Mouse (Mus musculus) embryonic stem cell, embryonic (primary cell): Measurements from ENCODE around the gene D630003M21Rik.

Experiments
- CTCF ChIA-PET, 4 experiments: fragments of 300-600 bp in 2 of 4; fragments of 350-600 bp in 2 of 4; sonication (Branson Sonifier 250); formaldehyde crosslinking; loops; one replicate each; lab custom pipeline; 2022; ENCODE audit warnings: inconsistent platforms in 2 of 4; lab: Charles Lee
- POLR2A ChIA-PET, 4 experiments: fragments of 300-600 bp in 2 of 4; fragments of 350-600 bp in 2 of 4; sonication (Branson Sonifier 250); formaldehyde crosslinking; loops; one replicate each; lab custom pipeline; 2022; ENCODE audit warnings: antibody characterized with exemption in 4 of 4, inconsistent platforms in 1 of 4; lab: Charles Lee

Gene D630003M21Rik

GRCm38 (mm10) chr2:158186206-158186871, 42.7 kb downstream of the D630003M21Rik start:
- CTCF ChIA-PET: interaction anchor here (0.7 to 2.7 kb wide), 4 partner anchors 8 to 124 kb away, joined by 3 to 28 read pairs (median 4); no protein-coding TSS in a partner anchor
- POLR2A ChIA-PET: interaction anchor here in 2 of 4 experiments (1.3 to 1.9 kb wide), 3 partner anchors 9 to 19 kb away, joined by 4 to 8 read pairs (median 4); no protein-coding TSS in a partner anchor

DNA sequence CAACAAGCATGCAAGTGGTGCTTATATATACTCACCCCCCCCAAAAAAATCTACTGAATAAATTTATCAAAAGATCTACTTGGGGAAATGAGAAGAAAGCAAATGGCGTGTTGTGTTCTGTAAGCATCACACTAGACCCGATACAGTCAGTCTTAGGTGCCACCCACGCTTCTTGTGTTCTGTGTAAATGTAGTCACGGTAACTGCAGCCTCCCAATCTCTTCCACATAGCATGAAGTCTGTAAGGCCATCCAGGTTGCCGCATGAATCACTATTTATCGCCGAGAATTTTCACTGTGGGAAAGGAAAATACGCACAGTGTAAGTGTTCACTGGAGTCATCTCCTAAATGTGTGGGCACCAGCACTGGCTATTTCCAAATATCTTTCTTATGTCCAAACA, 45.8 kb downstream of the D630003M21Rik start:
- CTCF ChIA-PET: interaction anchor here in 2 of 4 experiments (0.6 to 1.0 kb wide), 2 partner anchors 10 to 17 kb away, joined by 3 to 7 read pairs; no protein-coding TSS in a partner anchor
- POLR2A ChIA-PET: interaction anchor here in 2 of 4 experiments (0.7 to 7.4 kb wide), 4 partner anchors 29 to 449 kb away, joined by 3 to 100 read pairs (median 4); no protein-coding TSS in a partner anchor

GRCm38 (mm10) chr2:158181932-158182331, 47.1 kb downstream of the D630003M21Rik start:
- CTCF ChIA-PET: interaction anchor here (0.6 to 6.8 kb wide), 14 partner anchors 12 to 129 kb away, joined by 3 to 78 read pairs (median 8); no protein-coding TSS in a partner anchor
- POLR2A ChIA-PET: interaction anchor here in 3 of 4 experiments (0.6 to 7.4 kb wide), 14 partner anchors 8 to 545 kb away, joined by 3 to 204 read pairs (median 5); no protein-coding TSS in a partner anchor

GRCm38 (mm10) chr2:158180797-158181196, 48.2 kb downstream of the D630003M21Rik start:
- CTCF ChIA-PET: interaction anchor here (0.6 to 6.8 kb wide), 31 partner anchors 9 to 488 kb away, joined by 3 to 78 read pairs (median 4); partner anchors contain the start of gene Tgm2 (in 1 of the 4)

DNA sequence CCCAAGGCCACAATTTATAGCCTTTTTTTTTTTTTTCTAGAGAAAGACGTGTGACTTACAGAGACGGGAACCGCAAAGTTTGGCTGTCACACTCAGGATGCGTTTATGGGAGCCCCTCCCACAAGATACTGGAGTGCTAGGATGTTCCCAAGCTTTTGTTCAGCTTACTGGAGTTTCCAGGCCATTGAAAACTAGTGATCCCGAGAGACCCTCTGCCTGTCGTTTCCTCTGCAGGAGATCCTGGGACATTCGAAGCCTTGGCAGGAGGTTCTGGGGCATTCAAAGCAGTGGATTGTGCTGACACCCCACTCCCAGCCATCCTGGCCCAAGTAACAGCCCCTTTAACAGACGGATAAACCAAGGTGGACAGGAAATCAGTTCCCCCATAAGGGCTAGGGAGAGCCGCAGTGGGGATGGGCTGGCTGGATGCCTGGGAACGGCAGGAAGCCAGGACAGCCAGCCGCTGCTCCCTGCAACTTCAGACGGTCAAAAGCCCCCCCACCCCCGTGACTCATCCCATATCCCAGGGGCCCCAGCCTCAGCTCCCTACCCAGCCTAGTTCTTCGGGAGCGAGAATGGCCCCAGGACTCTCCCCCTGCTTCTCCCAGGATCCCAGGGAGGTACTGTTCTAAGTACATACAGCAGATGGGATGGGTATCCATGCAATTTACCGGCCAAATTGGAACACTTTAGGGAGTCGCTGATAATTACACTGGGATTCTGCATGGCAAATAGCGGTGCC, 49.5 kb downstream of the D630003M21Rik start:
- CTCF ChIA-PET: interaction anchor here (0.6 to 6.8 kb wide), 17 partner anchors 14 to 362 kb away, joined by 3 to 78 read pairs (median 8); partner anchors contain the start of gene Tgm2 (in 1 of the 4)

More at GRCm38 (mm10) chr2:158180797-158181196, 48.2 kb downstream of the D630003M21Rik start:
- POLR2A ChIA-PET: interaction anchor here (0.8 to 7.4 kb wide), 21 partner anchors 8 to 547 kb away, joined by 3 to 204 read pairs (median 4); no protein-coding TSS in a partner anchor

GRCm38 (mm10) chr2:158178696-158179369, 50.2 kb downstream of the D630003M21Rik start:
- CTCF ChIA-PET: interaction anchor here (0.5 to 6.8 kb wide), 12 partner anchors 10 to 362 kb away, joined by 3 to 78 read pairs (median 5); no protein-coding TSS in a partner anchor

More for the DNA sequence above, 49.5 kb downstream of the D630003M21Rik start:
- POLR2A ChIA-PET: interaction anchor here in 3 of 4 experiments (0.6 to 7.4 kb wide), 14 partner anchors 15 to 898 kb away, joined by 3 to 204 read pairs (median 4); no protein-coding TSS in a partner anchor

GRCm38 (mm10) chr2:158178139-158178538, 50.9 kb downstream of the D630003M21Rik start:
- CTCF ChIA-PET: interaction anchor here (1.7 to 6.8 kb wide), 7 partner anchors 16 to 30 kb away, joined by 3 to 78 read pairs (median 16); no protein-coding TSS in a partner anchor
- POLR2A ChIA-PET: interaction anchor here in 3 of 4 experiments (0.6 to 7.4 kb wide), 19 partner anchors 10 to 781 kb away, joined by 3 to 204 read pairs (median 4); no protein-coding TSS in a partner anchor

More at GRCm38 (mm10) chr2:158178696-158179369, 50.2 kb downstream of the D630003M21Rik start:
- POLR2A ChIA-PET: interaction anchor here in 3 of 4 experiments (0.6 to 7.4 kb wide), 15 partner anchors 15 to 897 kb away, joined by 3 to 204 read pairs (median 4); no protein-coding TSS in a partner anchor

GRCm38 (mm10) chr2:158177574-158177973, 51.4 kb downstream of the D630003M21Rik start:
- ChIA-PET CTCF (interaction anchor here (1.1 to 6.8 kb wide), 8 partner anchors 17 to 30 kb away, joined by 3 to 78 read pairs (median 12); no protein-coding TSS in a partner anchor), POLR2A (interaction anchor here in 3 of 4 experiments (0.9 to 7.4 kb wide), 15 partner anchors 10 to 233 kb away, joined by 3 to 204 read pairs (median 4); no protein-coding TSS in a partner anchor)

GRCm38 (mm10) chr2:158176763-158177162, 52.3 kb downstream of the D630003M21Rik start:
- CTCF ChIA-PET: interaction anchor here (0.6 to 6.8 kb wide), 8 partner anchors 18 to 31 kb away, joined by 3 to 78 read pairs (median 4); no protein-coding TSS in a partner anchor
- POLR2A ChIA-PET: interaction anchor here in 3 of 4 experiments (0.6 to 7.4 kb wide), 13 partner anchors 9 to 31 kb away, joined by 3 to 204 read pairs (median 5); no protein-coding TSS in a partner anchor

GRCm38 (mm10) chr2:158175433-158175832, 53.6 kb downstream of the D630003M21Rik start:
- CTCF ChIA-PET: no interaction called here
- POLR2A ChIA-PET: interaction anchor here in 1 of 4 experiments (7.4 kb wide), 1 partner anchor 21 kb away, joined by 204 read pairs; no protein-coding TSS in a partner anchor

DNA sequence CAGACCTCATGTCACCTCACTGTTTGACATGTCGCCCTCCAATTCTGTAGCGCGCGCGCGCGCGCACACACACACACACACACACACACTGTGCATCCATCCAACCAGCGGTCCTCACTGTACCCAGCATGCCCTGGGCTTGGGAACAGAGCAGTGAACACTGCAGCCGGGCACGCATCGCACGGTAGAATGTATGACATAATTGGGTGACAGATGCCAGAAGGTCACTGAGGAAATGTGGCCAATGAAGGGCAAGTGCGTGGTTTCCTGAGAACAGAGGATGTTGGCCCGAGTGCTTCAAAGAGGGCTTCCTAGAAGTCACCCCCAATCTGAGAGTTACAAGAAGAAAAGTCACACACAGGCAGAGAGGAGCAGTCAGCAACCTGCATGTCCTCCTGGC, 54.1 kb downstream of the D630003M21Rik start:
- CTCF ChIA-PET: no interaction called here
- POLR2A ChIA-PET: interaction anchor here in 2 of 4 experiments (0.8 to 1.3 kb wide), 3 partner anchors 13 to 21 kb away, joined by 3 to 5 read pairs (median 3); no protein-coding TSS in a partner anchor

DNA sequence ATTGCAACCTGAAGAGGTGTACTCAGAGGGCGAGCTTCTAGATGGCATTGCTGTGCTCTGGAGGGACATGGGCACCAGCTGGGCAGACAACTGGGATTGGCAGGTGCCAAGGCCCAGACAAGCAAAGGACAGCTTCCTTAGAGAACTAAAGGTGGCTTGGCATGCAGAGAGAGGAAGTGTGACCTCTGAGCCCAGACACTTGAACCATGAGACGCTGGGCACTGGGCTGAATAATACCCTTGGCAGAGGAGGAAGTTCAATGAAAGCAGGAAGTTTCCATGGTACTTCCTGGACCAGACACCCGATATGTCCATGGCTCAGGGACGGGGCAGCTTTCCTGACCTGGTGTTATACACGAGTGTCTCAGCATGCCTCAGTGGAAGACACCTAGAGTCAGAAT, 54.6 kb downstream of the D630003M21Rik start:
- CTCF ChIA-PET: interaction anchor here in 1 of 4 experiments (1.0 kb wide), 1 partner anchor 21 kb away, joined by 3 read pairs; no protein-coding TSS in a partner anchor
- POLR2A ChIA-PET: interaction anchor here in 3 of 4 experiments (0.8 to 1.3 kb wide), 4 partner anchors 13 to 21 kb away, joined by 3 to 5 read pairs (median 3); no protein-coding TSS in a partner anchor

DNA sequence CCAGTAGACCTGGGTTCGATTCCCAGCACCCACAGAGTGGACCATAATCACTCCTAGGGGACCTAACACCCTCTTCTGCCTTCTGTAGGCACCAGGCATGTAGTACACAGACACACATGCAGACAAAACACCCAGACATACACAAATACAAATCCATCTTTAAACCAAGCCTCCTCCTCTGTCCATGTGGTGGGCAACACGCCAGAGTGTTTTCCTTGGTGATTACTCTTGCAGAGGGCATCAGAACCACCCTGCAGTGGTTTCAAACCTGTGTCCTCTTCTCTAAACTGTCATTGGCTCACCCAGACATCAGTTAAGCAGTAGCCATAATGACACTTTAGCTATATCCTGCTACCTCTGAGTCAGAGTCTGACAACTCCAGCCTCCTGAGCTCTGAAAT, 58.6 kb downstream of the D630003M21Rik start:
- CTCF ChIA-PET: interaction anchor here in 3 of 4 experiments (0.9 to 1.1 kb wide), 3 partner anchors 24 to 25 kb away, joined by 3 read pairs; no protein-coding TSS in a partner anchor
- POLR2A ChIA-PET: interaction anchor here in 2 of 4 experiments (0.7 to 3.4 kb wide), 3 partner anchors 16 to 132 kb away, joined by 3 to 30 read pairs (median 5); no protein-coding TSS in a partner anchor

- ChIA-PET POLR2A (interaction anchor here in 3 of 4 experiments (0.6 to 4.4 kb wide), 7 partner anchors 7 to 387 kb away, joined by 3 to 30 read pairs (median 3); no protein-coding TSS in a partner anchor), CTCF (interaction anchor here in 2 of 4 experiments (0.6 to 0.7 kb wide), 3 partner anchors 15 to 24 kb away, joined by 3 read pairs; no protein-coding TSS in a partner anchor)
These were observed 59.3 kb downstream of the D630003M21Rik start for GRCm38 (mm10) chr2:158169771-158170170.

DNA sequence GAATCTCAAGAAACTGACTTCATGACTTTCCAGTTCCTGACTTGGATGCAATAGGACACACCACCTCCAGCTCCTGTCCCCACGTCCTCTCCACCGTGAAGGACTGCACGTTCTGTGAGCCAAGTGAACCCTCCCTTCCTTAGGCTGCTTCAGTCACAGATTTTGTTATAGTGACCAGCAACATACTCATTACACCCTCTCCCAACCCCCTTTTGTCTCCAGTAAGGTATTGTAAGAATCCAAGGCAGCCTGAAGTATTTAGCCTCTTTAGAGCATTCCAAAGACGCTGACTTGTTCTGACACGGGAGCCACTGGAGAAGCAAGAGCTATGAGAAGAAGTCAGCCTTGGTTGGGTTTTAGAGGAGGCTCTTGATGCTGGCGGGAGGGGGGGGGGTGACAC, 59.7 kb downstream of the D630003M21Rik start:
- ChIA-PET POLR2A (interaction anchor here in 3 of 4 experiments (0.6 to 4.4 kb wide), 7 partner anchors 8 to 387 kb away, joined by 3 to 30 read pairs (median 5); no protein-coding TSS in a partner anchor), CTCF (interaction anchor here in 3 of 4 experiments (0.6 to 0.7 kb wide), 5 partner anchors 9 to 451 kb away, joined by 3 to 4 read pairs (median 3); no protein-coding TSS in a partner anchor)

- ChIA-PET POLR2A (interaction anchor here in 2 of 4 experiments (1.2 to 4.4 kb wide), 6 partner anchors 8 to 34 kb away, joined by 3 to 30 read pairs (median 6); no protein-coding TSS in a partner anchor), CTCF (interaction anchor here in 2 of 4 experiments (0.6 to 0.7 kb wide), 3 partner anchors 10 to 450 kb away, joined by 3 to 4 read pairs (median 3); no protein-coding TSS in a partner anchor)
These were observed 60.2 kb downstream of the D630003M21Rik start for GRCm38 (mm10) chr2:158168741-158169211.
